Mouse (Mus musculus) hindbrain, postnatal 0 days (tissue): ENCODE results near the gene Plekhm2. TPM values are rescaled to one million over a fixed set of nuclear protein-coding genes. Genes with fewer than 3 reads are reported as not detected.

Experiments
- ATAC-seq: fragments of 200-750 bp; cut with Nextera tagmentation; 2 replicates; pipeline ENCODE4 v1.8.0; 2017; ENCODE audit warnings: mild to moderate bottlenecking, moderate TSS enrichment, moderate library complexity
- DNase-seq: peaks from one replicate; pipeline ENCODE4 v3.0.0-alpha.2; 2015; ENCODE audit warnings: low spot score
- H3K27ac ChIP-seq: fragments of 300-500 bp; sonication (generic); 2 replicates; pipeline ENCODE4 v1.5.1; 2014; ENCODE audit warnings: mild to moderate bottlenecking
- H3K27me3 ChIP-seq: fragments of 300-500 bp; sonication (generic); 2 replicates; pipeline ENCODE4 v1.6.1; 2014; ENCODE audit warnings: low read length, mixed read lengths; ENCODE audit not compliant: insufficient read depth
- H3K36me3 ChIP-seq: fragments of 300-500 bp; sonication (generic); 2 replicates; pipeline ENCODE4 v1.6.1; 2014; ENCODE audit warnings: low read length, mixed read lengths; ENCODE audit not compliant: insufficient read depth
- H3K4me1 ChIP-seq: fragments of 300-500 bp; sonication (generic); 2 replicates; pipeline ENCODE4 v1.6.1; 2014; ENCODE audit warnings: antibody characterized with exemption, low read length, mixed read lengths; ENCODE audit not compliant: insufficient read depth
- H3K4me2 ChIP-seq: fragments of 300-500 bp; sonication (generic); 2 replicates; pipeline ENCODE4 v1.6.1; 2014; ENCODE audit warnings: low read depth, mild to moderate bottlenecking, low read length, moderate library complexity, mixed read lengths
- H3K4me3 ChIP-seq: fragments of 300-500 bp; sonication (generic); 2 replicates; pipeline ENCODE4 v1.5.1; 2014; ENCODE audit warnings: low read length
- H3K9ac ChIP-seq: fragments of 300-500 bp; sonication (generic); replicated peaks from 2 replicates; pipeline ENCODE4 v1.6.1; 2014; ENCODE audit warnings: mild to moderate bottlenecking, low read length, moderate library complexity, mixed read lengths
- H3K9me3 ChIP-seq: fragments of 300-500 bp; sonication (generic); 2 replicates; pipeline ENCODE4 v1.6.1; 2016; ENCODE audit warnings: low read length, mixed read lengths
- CTCF ChIP-seq: IDR thresholded peaks from 2 replicates; pipeline ENCODE4 v1.5.1; 2016; ENCODE audit warnings: antibody characterized with exemption, control low read depth, low read depth
- WGBS: fragments of 180-500 bp; shearing (Covaris S2); extraction: QIAGEN DNeasy Blood & Tissue Kit; methylation state at CpG from one replicate; pipeline ENCODE4 v1.1.7; 2014; 5-methylcytosine and 5-hydroxymethylcytosine counted together
- polyA plus RNA-seq: library from polyadenylated mRNA; unstranded; fragments of >200 nt; fragmentation: Nextera tagmentation; extraction: Ambion mirVana; gene quantifications from 2 replicates; pipeline ENCODE4 v1.2.1, GENCODE M21; 2015
- total RNA-seq: library from RNA; depleted of rRNA; stranded (reverse); fragments of >200 nt; gene quantifications from 2 replicates; pipeline ENCODE4 v1.2.3, GENCODE M21; 2014

Gene Plekhm2
- total and polyA plus RNA-seq, 2 experiments from 2014 or later = 6.1 to 47.6 TPM

DNA sequence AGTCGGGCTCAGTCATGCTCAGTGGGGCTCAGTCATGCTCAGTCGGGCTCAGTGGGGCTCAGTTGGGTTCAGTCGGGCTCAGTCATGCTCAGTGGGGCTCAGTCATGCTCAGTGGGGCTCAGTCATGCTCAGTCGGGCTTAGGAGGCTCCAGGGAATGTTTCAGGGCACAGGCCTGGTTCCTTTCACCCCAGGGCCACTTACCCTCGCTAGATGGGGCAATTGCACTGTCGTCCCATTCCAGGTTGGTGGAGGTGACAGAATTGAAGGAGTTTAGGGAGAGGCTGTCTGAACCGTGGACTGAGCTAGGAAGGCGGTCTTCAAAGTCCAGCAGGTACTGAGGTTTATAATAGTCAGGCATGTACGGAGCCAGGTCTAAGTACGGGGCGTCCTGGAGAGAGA is 25.2 kb downstream of the Plekhm2 start:
- H3K9ac ChIP-seq = no peak overlapping the region
- H3K27me3 ChIP-seq = no peaks in the 10 kb centered on the region
- no peak for TF ChIP-seq CTCF
- H3K9me3 ChIP-seq = no peaks in the 10 kb centered on the region
- DNase-seq (no peak), ATAC-seq (no peak)
- H3K4me2 ChIP-seq = no peak overlapping the region
- peaks cover 19% of the 10 kb centered on the region; the same call in 1 of the 2 replicates for H3K4me1 ChIP-seq
- peaks cover 40% of the 10 kb centered on the region for H3K36me3 ChIP-seq
- H3K4me3 ChIP-seq = no peak overlapping the region
- 62% methylated on average over 11 of the region's 11 CpGs for WGBS
- no peak overlapping the region for H3K27ac ChIP-seq

GRCm38 (mm10) chr4:141636693-141637092 is 28.0 kb downstream of the Plekhm2 start:
- peaks cover 58% of the 10 kb centered on the region for H3K36me3 ChIP-seq

DNA sequence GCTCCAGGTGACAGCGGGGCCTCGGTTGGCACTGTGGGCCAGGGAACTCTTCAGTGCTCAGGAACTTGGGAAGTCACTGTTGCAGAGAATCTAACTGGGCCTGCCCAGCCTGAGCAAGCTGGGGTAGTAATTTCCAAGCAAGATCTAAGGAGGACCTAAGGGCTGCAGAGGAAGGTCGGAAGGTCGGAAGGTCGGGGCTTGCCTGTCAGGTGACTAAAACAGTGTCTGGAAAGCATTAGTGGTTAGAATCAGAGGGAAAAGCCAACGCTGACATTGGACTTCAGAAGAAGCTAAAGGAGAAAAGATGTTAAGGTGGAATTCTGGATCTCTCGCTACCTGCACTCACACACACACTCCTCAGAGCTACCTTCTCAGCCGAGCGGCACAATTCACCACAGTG is 28.7 kb downstream of the Plekhm2 start:
- H3K27me3 ChIP-seq = no peaks in the 10 kb centered on the region
- TF ChIP-seq CTCF = no peak
- H3K4me2 ChIP-seq = no peak overlapping the region
- H3K9ac ChIP-seq = no peak overlapping the region
- no peak for ATAC-seq
- H3K9me3 ChIP-seq = no peaks in the 10 kb centered on the region
- 82% methylated on average over 9 of the region's 9 CpGs for WGBS
- peaks cover 63% of the 10 kb centered on the region for H3K36me3 ChIP-seq
- DNase-seq = no peak
- no peaks in the 10 kb centered on the region for H3K4me1 ChIP-seq
- H3K27ac ChIP-seq = no peak overlapping the region
- no peak overlapping the region for H3K4me3 ChIP-seq

More at GRCm38 (mm10) chr4:141636693-141637092, 28.0 kb downstream of the Plekhm2 start:
- ATAC-seq (no peak), DNase-seq (no peak)
- Histone ChIP-seq H3K4me2 (no peak overlapping the region), H3K4me3 (no peak overlapping the region), H3K27ac (no peak overlapping the region), H3K9me3 (no peaks in the 10 kb centered on the region), H3K9ac (no peak overlapping the region), H3K27me3 (no peaks in the 10 kb centered on the region), H3K4me1 (no peaks in the 10 kb centered on the region)
- no peak for TF ChIP-seq CTCF
- 90% methylated on average over 5 of the region's 5 CpGs for WGBS

- Histone ChIP-seq H3K27me3 (no peaks in the 10 kb centered on the region), H3K27ac (no peak overlapping the region), H3K9ac (no peak overlapping the region), H3K9me3 (no peaks in the 10 kb centered on the region), H3K4me2 (no peak overlapping the region), H3K36me3 (peaks cover 82% of the 10 kb centered on the region), H3K4me3 (no peak overlapping the region), H3K4me1 (no peaks in the 10 kb centered on the region)
- ATAC-seq (no peak), DNase-seq (no peak)
- no peak for TF ChIP-seq CTCF
- WGBS = 89% methylated on average over 21 of the region's 21 CpGs
Measured at GRCm38 (mm10) chr4:141632111-141632873, 32.4 kb downstream of the Plekhm2 start.

DNA sequence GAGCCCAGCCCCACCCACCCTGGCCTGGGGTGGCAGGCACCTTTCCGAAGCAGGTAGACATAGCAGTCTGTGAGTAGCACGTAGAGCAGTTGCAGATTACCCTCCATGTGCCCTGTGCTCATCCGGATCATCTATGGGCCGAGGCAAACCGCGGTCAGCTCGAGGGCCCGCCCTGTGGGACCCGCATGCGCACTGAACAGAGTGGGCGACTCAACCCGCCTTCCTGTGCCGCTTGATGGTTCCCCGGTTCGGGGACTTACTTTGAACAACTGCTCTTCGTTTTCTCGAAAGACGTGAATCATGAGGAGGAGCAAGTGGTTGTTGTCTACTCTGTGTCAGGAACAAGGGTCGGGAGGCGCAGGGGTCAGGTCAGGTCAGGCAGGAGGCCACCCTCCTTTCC is 33.4 kb downstream of the Plekhm2 start:
- 96% methylated on average over 20 of the region's 20 CpGs for WGBS
- peaks cover 78% of the 10 kb centered on the region for H3K36me3 ChIP-seq
- H3K27me3 ChIP-seq = no peaks in the 10 kb centered on the region
- H3K4me2 ChIP-seq = no peak overlapping the region
- H3K9me3 ChIP-seq = no peaks in the 10 kb centered on the region
- H3K4me3 ChIP-seq = no peak overlapping the region
- ATAC-seq (no peak), DNase-seq (no peak)
- H3K4me1 ChIP-seq = no peaks in the 10 kb centered on the region
- H3K27ac ChIP-seq = no peak overlapping the region
- H3K9ac ChIP-seq = no peak overlapping the region
- TF ChIP-seq CTCF = no peak

DNA sequence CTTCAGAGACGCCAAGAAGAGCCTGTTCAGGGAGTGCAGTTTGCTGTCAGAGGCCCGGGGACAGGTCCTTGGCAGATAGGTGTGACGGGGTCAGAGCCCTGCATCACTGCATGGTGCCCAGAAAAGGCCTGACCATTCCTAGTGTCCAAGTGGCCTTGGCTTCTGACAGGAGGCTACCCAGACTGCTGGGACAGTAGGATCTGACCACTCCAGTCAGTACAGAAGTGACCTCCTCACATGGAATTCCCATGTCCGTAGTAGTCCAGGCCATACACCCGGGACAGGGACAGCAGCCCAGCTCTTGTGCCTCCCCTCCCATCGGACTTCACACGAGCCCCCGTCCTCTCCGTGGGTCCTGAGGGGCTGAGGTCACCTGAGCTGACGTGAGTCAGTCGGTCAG is 34.7 kb downstream of the Plekhm2 start:
- no peak overlapping the region for H3K9ac ChIP-seq
- no peak for ATAC-seq
- no peak for DNase-seq
- 94% methylated on average over 11 of the region's 11 CpGs for WGBS
- H3K4me2 ChIP-seq = no peak overlapping the region
- H3K4me3 ChIP-seq = no peak overlapping the region
- no peak for TF ChIP-seq CTCF
- H3K27ac ChIP-seq = no peak overlapping the region
- H3K27me3 ChIP-seq = no peaks in the 10 kb centered on the region
- H3K9me3 ChIP-seq = no peaks in the 10 kb centered on the region
- no peaks in the 10 kb centered on the region for H3K4me1 ChIP-seq
- H3K36me3 ChIP-seq = peaks cover 78% of the 10 kb centered on the region

DNA sequence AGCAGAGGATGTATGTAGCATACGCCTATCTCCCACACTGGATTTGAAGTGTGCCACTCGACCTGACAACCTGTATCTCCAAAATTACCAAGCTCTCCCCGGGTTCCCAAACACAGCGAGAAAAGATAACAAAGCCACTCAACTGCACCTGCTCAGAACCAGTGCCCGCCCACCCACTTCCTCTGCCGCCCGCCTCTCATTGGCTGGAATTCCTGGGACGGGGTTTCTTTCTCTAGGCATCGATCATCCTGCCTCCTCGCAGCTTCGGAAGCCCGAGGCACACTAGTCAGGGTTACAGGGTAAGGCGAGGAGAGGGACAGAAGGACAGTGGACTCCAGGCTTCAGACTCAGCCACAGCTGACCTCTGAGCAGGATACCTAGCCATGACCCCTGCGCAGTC is 36.0 kb downstream of the Plekhm2 start:
- peaks cover 67% of the 10 kb centered on the region for H3K36me3 ChIP-seq
- H3K4me1 ChIP-seq = no peaks in the 10 kb centered on the region
- no peaks in the 10 kb centered on the region for H3K9me3 ChIP-seq
- TF ChIP-seq CTCF = no peak
- no peak overlapping the region for H3K27ac ChIP-seq
- H3K4me3 ChIP-seq = no peak overlapping the region
- no peaks in the 10 kb centered on the region for H3K27me3 ChIP-seq
- ATAC-seq (no peak), DNase-seq (no peak)
- H3K9ac ChIP-seq = no peak overlapping the region
- WGBS = 85% methylated on average over 14 of the region's 14 CpGs
- no peak overlapping the region for H3K4me2 ChIP-seq
